Mouse (Mus musculus) splenic B cell, adult 2 months (primary cell): ENCODE measurements around the gene Snx14.

Source experiments
- DNase-seq: peaks from one replicate; pipeline ENCODE4 v3.0.0-alpha.2; 2011; ENCODE audit warnings: low read depth, low spot score
- H3K27me3 ChIP-seq: 2 replicates; pipeline ENCODE4 v1.6.1; 2012; ENCODE audit warnings: mild to moderate bottlenecking, low read length, moderate library complexity, mixed read lengths; ENCODE audit not compliant: control insufficient read depth, poor library complexity, insufficient read depth, severe bottlenecking
- H3K36me3 ChIP-seq: 2 replicates; pipeline ENCODE4 v1.6.1; 2012; ENCODE audit warnings: mild to moderate bottlenecking, low read length, moderate library complexity, mixed read lengths; ENCODE audit not compliant: control insufficient read depth, poor library complexity, insufficient read depth, severe bottlenecking

Snx14 gene

GRCm38 (mm10) chr9:88422428-88422827, 16.3 kb downstream of the Snx14 start:
- Histone ChIP-seq H3K27me3 (no peaks in the 10 kb centered on the region), H3K36me3 (0 out of 2 replicates have a peak, but pooled peaks cover 2% of the 10 kb centered on the region)
- no peak for DNase-seq

- no peak for DNase-seq
- no peaks in the 10 kb centered on the region for H3K27me3 ChIP-seq
- H3K36me3 ChIP-seq, result 0 out of 2 replicates have a peak, but pooled peaks cover 2% of the 10 kb centered on the region
Measured at GRCm38 (mm10) chr9:88416752-88417151, 22.0 kb downstream of the Snx14 start.

GRCm38 (mm10) chr9:88409978-88410377, 28.8 kb downstream of the Snx14 start:
- Histone ChIP-seq H3K36me3 (no peaks in the 10 kb centered on the region), H3K27me3 (no peaks in the 10 kb centered on the region)
- DNase-seq, result no peak

- DNase-seq, result no peak
- H3K36me3 ChIP-seq, result 0 out of 2 replicates have a peak, but pooled peaks cover 1% of the 10 kb centered on the region
- no peaks in the 10 kb centered on the region for H3K27me3 ChIP-seq
Measured at GRCm38 (mm10) chr9:88404515-88404914, 34.2 kb downstream of the Snx14 start.

GRCm38 (mm10) chr9:88404088-88404487, 34.7 kb downstream of the Snx14 start:
- no peaks in the 10 kb centered on the region for H3K27me3 ChIP-seq
- peak; percentile 92 for DNase-seq
- 0 out of 2 replicates have a peak, but pooled peaks cover 1% of the 10 kb centered on the region for H3K36me3 ChIP-seq

GRCm38 (mm10) chr9:88398461-88398860, 40.3 kb downstream of the Snx14 start:
- H3K36me3 ChIP-seq, result peaks cover 5% of the 10 kb centered on the region; the same call in 1 of the 2 replicates
- no peaks in the 10 kb centered on the region for H3K27me3 ChIP-seq
- DNase-seq, result peak; percentile 31

GRCm38 (mm10) chr9:88394852-88395251, 43.9 kb downstream of the Snx14 start:
- no peaks in the 10 kb centered on the region for H3K27me3 ChIP-seq
- H3K36me3 ChIP-seq, result peaks cover 3% of the 10 kb centered on the region; the same call in 1 of the 2 replicates
- no peak for DNase-seq

- H3K36me3 ChIP-seq, result peaks cover 6% of the 10 kb centered on the region
- no peaks in the 10 kb centered on the region for H3K27me3 ChIP-seq
- DNase-seq, result no peak
Measured at GRCm38 (mm10) chr9:88388826-88389225, 49.9 kb downstream of the Snx14 start.

- peaks cover 12% of the 10 kb centered on the region; the same call in 1 of the 2 replicates for H3K36me3 ChIP-seq
- no peaks in the 10 kb centered on the region; the same call in 1 of the 2 replicates for H3K27me3 ChIP-seq
- no peak for DNase-seq
Measured at GRCm38 (mm10) chr9:88380542-88380941, 58.2 kb downstream of the Snx14 start.

- Histone ChIP-seq H3K27me3 (no peaks in the 10 kb centered on the region; the same call in 1 of the 2 replicates), H3K36me3 (peaks cover 12% of the 10 kb centered on the region; the same call in 1 of the 2 replicates)
- no peak for DNase-seq
Measured at GRCm38 (mm10) chr9:88380076-88380475, 58.7 kb downstream of the Snx14 start.

- no peaks in the 10 kb centered on the region; the same call in 1 of the 2 replicates for H3K27me3 ChIP-seq
- no peak for DNase-seq
- H3K36me3 ChIP-seq, result peaks cover 12% of the 10 kb centered on the region; the same call in 1 of the 2 replicates
Measured at GRCm38 (mm10) chr9:88379057-88379456, 59.7 kb downstream of the Snx14 start.

GRCm38 (mm10) chr9:88377483-88377882, 61.3 kb downstream of the Snx14 start:
- peaks cover 8% of the 10 kb centered on the region; the same call in 1 of the 2 replicates for H3K36me3 ChIP-seq
- DNase-seq, result no peak
- no peaks in the 10 kb centered on the region; the same call in 1 of the 2 replicates for H3K27me3 ChIP-seq

- Histone ChIP-seq H3K27me3 (no peaks in the 10 kb centered on the region), H3K36me3 (no peaks in the 10 kb centered on the region)
- no peak for DNase-seq
Measured at GRCm38 (mm10) chr9:88373001-88373400, 65.8 kb downstream of the Snx14 start.

- H3K36me3 ChIP-seq, result no peaks in the 10 kb centered on the region
- DNase-seq, result no peak
Measured at GRCm38 (mm10) chr9:88371201-88371600, 67.6 kb downstream of the Snx14 start.

GRCm38 (mm10) chr9:88369666-88370065, 69.1 kb downstream of the Snx14 start:
- Histone ChIP-seq H3K36me3 (no peaks in the 10 kb centered on the region), H3K27me3 (no peaks in the 10 kb centered on the region)
- no peak for DNase-seq

More at GRCm38 (mm10) chr9:88371201-88371600, 67.6 kb downstream of the Snx14 start:
- no peaks in the 10 kb centered on the region for H3K27me3 ChIP-seq

- no peaks in the 10 kb centered on the region for H3K27me3 ChIP-seq
- no peaks in the 10 kb centered on the region for H3K36me3 ChIP-seq
- DNase-seq, result no peak
Measured at GRCm38 (mm10) chr9:88368476-88368875, 70.3 kb downstream of the Snx14 start.
